Mouse (Mus musculus): ENCODE measurements at regions not wholly inside any gene's neighbourhood (a gene's known extent, or its start where the extent isn't known, plus 50 kb on each side); places are given as distances from the start of the nearest gene placed in this dataset.
"Not testable (repeated sequence)": the region's sequence is repeated elsewhere in the genome, so short reads cannot be mapped to it uniquely, and the experiment has no call there.

GRCm38 (mm10) chr16:29746245-29746644 is 167.1 kb downstream of the Opa1 start:
- 94% methylated on average over 4 of the region's 4 CpGs for WGBS
- Histone ChIP-seq H3K27me3 (ENCODE audit: control insufficient read depth, insufficient read depth, low read length) (no peaks in the 10 kb centered on the region; the same call in 1 of the 2 replicates), H3K4me3 (replicated peaks; ENCODE audit: insufficient read depth, low read depth, low read length) (no peak overlapping the region), H3K27ac (ENCODE audit: insufficient read depth, low read length) (no peak overlapping the region), H3K4me1 (ENCODE audit: control insufficient read depth, insufficient read depth, low read length) (no peaks in the 10 kb centered on the region)
- TF ChIP-seq CTCF (IDR thresholded peaks at IDR 0.05; ENCODE audit: borderline replicate concordance, insufficient read depth, low read depth, low read length) (no peak), POLR2A (IDR thresholded peaks at IDR 0.05; ENCODE audit: borderline replicate concordance, insufficient read depth, low read length) (no peak)
- DNase-seq: no peak

DNA sequence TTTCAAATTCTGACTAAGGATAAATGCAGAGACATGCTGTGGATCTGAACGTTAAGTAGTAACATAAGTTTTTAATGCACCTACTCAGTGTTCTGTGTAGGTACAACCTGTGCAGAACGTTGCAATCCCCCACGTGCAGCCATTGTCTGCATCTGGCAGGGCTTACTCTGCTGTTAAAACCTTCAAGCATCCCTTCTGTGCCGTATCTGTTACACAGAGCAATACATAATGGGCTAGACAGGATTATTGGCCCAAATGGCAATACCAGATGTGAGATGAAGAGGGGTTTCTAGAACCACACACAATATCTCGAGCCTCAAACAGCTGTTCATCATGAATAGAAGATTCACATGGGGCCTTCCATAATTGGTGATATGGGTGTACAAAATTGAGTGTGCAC is 170.0 kb downstream of the Opa1 start:
- H3K4me3 ChIP-seq (replicated peaks; ENCODE audit: insufficient read depth, low read depth, low read length): no peak overlapping the region
- H3K27me3 ChIP-seq (ENCODE audit: control insufficient read depth, insufficient read depth, low read length): no peaks in the 10 kb centered on the region
- H3K4me1 ChIP-seq (ENCODE audit: control insufficient read depth, insufficient read depth, low read length): no peaks in the 10 kb centered on the region
- TF ChIP-seq POLR2A (IDR thresholded peaks at IDR 0.05; ENCODE audit: borderline replicate concordance, insufficient read depth, low read length) (no peak), CTCF (IDR thresholded peaks at IDR 0.05; ENCODE audit: borderline replicate concordance, insufficient read depth, low read depth, low read length) (no peak)
- no peak for DNase-seq
- 84% methylated on average over 5 of the region's 5 CpGs for WGBS
- no peak overlapping the region for H3K27ac ChIP-seq (ENCODE audit: insufficient read depth, low read length)

DNA sequence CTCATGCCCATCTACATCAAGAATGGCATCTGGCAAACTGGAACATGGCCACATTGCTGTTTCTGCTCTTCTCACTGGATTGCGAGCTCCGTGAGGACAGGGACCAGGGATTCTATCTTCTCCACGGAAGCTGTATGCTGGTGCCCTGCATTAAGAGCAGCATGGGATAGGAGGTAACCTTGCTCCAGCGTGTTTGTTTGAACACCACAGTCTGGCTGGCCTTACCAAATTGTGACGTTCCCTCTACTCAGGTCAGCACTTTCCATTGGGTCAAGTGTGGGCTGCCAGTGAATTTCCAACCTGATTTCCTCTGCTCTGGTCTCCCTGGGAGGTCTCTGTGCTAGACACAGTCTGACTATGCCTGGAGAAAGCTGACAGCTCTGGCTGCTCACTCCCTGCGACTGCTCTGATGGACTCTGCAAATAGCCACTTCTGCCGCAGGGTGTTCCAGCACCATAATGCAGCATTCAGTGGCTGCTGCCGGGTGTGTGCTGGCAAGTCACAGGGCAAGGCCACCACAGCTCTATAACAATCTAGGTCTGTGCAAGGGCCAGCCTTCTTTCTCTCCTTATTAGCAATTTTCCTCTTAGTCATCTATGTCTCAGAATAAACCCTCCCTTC is 175.6 kb downstream of the Opa1 start:
- Histone ChIP-seq H3K4me3 (replicated peaks; ENCODE audit: insufficient read depth, low read depth, low read length) (no peak overlapping the region), H3K4me1 (ENCODE audit: control insufficient read depth, insufficient read depth, low read length) (no peaks in the 10 kb centered on the region), H3K27ac (ENCODE audit: insufficient read depth, low read length) (no peak overlapping the region), H3K27me3 (ENCODE audit: control insufficient read depth, insufficient read depth, low read length) (no peaks in the 10 kb centered on the region)
- WGBS: 28% methylated on average over 8 of the region's 8 CpGs
- TF ChIP-seq CTCF (IDR thresholded peaks at IDR 0.05; ENCODE audit: borderline replicate concordance, insufficient read depth, low read depth, low read length) (no peak), POLR2A (IDR thresholded peaks at IDR 0.05; ENCODE audit: borderline replicate concordance, insufficient read depth, low read length) (no peak)
- DNase-seq: peak in 1 of 2 experiments; percentile 27

GRCm38 (mm10) chr16:29758246-29758645 is 179.1 kb downstream of the Opa1 start:
- Histone ChIP-seq H3K27ac (ENCODE audit: insufficient read depth, low read length) (no peak overlapping the region), H3K4me3 (replicated peaks; ENCODE audit: insufficient read depth, low read depth, low read length) (no peak overlapping the region), H3K4me1 (ENCODE audit: control insufficient read depth, insufficient read depth, low read length) (no peaks in the 10 kb centered on the region), H3K27me3 (ENCODE audit: control insufficient read depth, insufficient read depth, low read length) (no peaks in the 10 kb centered on the region; the same call in 1 of the 2 replicates)
- no peak for DNase-seq
- TF ChIP-seq POLR2A (IDR thresholded peaks at IDR 0.05; ENCODE audit: borderline replicate concordance, insufficient read depth, low read length): no peak
- no peak for TF ChIP-seq CTCF (IDR thresholded peaks at IDR 0.05; ENCODE audit: borderline replicate concordance, insufficient read depth, low read depth, low read length)
- WGBS: 57% methylated on average over 3 of the region's 3 CpGs

DNA sequence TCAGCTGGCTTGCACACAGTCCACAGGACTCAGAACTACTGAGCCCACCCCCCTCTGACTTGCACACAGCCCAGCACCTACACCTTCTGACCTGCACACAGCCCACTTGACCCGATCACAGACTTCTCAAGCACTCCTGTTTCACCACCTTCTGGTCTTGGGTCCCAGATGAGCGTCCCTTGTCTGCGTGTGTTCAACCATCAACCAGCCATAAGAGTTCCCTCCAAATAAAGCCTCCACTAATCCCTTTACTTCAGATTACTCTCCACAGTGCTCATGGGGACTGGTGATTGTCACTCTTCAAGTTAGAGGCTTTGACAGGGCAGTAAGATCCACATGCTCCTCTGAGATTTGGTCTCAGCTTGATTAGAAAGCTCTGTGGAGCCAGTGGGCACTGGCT is 180.3 kb downstream of the Opa1 start:
- H3K27ac ChIP-seq (ENCODE audit: insufficient read depth, low read length): no peak overlapping the region
- WGBS: 100% methylated on average over 3 of the region's 3 CpGs
- H3K4me3 ChIP-seq (replicated peaks; ENCODE audit: insufficient read depth, low read depth, low read length): no peak overlapping the region
- H3K27me3 ChIP-seq (ENCODE audit: control insufficient read depth, insufficient read depth, low read length): no peaks in the 10 kb centered on the region; the same call in 1 of the 2 replicates
- no peak for DNase-seq
- TF ChIP-seq CTCF (IDR thresholded peaks at IDR 0.05; ENCODE audit: borderline replicate concordance, insufficient read depth, low read depth, low read length): no peak
- no peak for TF ChIP-seq POLR2A (IDR thresholded peaks at IDR 0.05; ENCODE audit: borderline replicate concordance, insufficient read depth, low read length)
- no peaks in the 10 kb centered on the region for H3K4me1 ChIP-seq (ENCODE audit: control insufficient read depth, insufficient read depth, low read length)

GRCm38 (mm10) chr16:29760627-29761026 is 181.5 kb downstream of the Opa1 start:
- 95% methylated on average over 4 of the region's 4 CpGs for WGBS
- DNase-seq: no peak
- TF ChIP-seq CTCF (IDR thresholded peaks at IDR 0.05; ENCODE audit: borderline replicate concordance, insufficient read depth, low read depth, low read length) (no peak), POLR2A (IDR thresholded peaks at IDR 0.05; ENCODE audit: borderline replicate concordance, insufficient read depth, low read length) (no peak)

GRCm38 (mm10) chr16:29761779-29762277 is 182.7 kb downstream of the Opa1 start:
- Histone ChIP-seq H3K27me3 (ENCODE audit: control insufficient read depth, insufficient read depth, low read length) (no peaks in the 10 kb centered on the region; the same call in 1 of the 2 replicates), H3K27ac (ENCODE audit: insufficient read depth, low read length) (no peak overlapping the region), H3K4me3 (replicated peaks; ENCODE audit: insufficient read depth, low read depth, low read length) (no peak overlapping the region), H3K4me1 (ENCODE audit: control insufficient read depth, insufficient read depth, low read length) (no peaks in the 10 kb centered on the region)
- no peak for TF ChIP-seq POLR2A (IDR thresholded peaks at IDR 0.05; ENCODE audit: borderline replicate concordance, insufficient read depth, low read length)
- TF ChIP-seq CTCF (IDR thresholded peaks at IDR 0.05; ENCODE audit: borderline replicate concordance, insufficient read depth, low read depth, low read length): no peak
- WGBS: 26% methylated on average over 6 of the region's 6 CpGs
- DNase-seq: no peak

More at GRCm38 (mm10) chr16:29760627-29761026, 181.5 kb downstream of the Opa1 start:
- Histone ChIP-seq H3K27ac (ENCODE audit: insufficient read depth, low read length) (no peak overlapping the region), H3K4me1 (ENCODE audit: control insufficient read depth, insufficient read depth, low read length) (no peaks in the 10 kb centered on the region), H3K27me3 (ENCODE audit: control insufficient read depth, insufficient read depth, low read length) (no peaks in the 10 kb centered on the region; the same call in 1 of the 2 replicates), H3K4me3 (replicated peaks; ENCODE audit: insufficient read depth, low read depth, low read length) (no peak overlapping the region)

DNA sequence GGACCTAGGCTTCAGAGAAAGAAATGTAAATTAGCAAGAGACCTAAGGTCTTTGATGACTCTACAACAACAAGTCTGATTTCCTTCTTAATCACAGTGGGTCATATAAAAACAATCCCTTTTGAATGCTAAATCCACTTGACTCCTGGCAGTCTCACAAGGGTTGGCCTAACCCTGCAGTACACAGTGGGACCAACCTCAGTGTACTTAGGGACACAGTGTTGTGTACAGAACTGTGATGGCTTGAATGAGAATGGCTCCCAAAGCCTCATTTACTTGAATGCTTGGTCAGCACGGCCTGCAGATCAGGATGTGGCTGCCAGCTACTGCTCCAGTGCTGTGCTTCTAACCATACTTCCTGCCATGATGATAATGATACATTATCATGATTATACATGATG is 185.2 kb downstream of the Opa1 start:
- no peaks in the 10 kb centered on the region for H3K4me1 ChIP-seq (ENCODE audit: control insufficient read depth, insufficient read depth, low read length)
- H3K4me3 ChIP-seq (replicated peaks; ENCODE audit: insufficient read depth, low read depth, low read length): no peak overlapping the region
- no peaks in the 10 kb centered on the region; the same call in 1 of the 2 replicates for H3K27me3 ChIP-seq (ENCODE audit: control insufficient read depth, insufficient read depth, low read length)
- 77% methylated on average over 1 of the region's 1 CpGs for WGBS
- H3K27ac ChIP-seq (ENCODE audit: insufficient read depth, low read length): no peak overlapping the region
- DNase-seq: no peak
- TF ChIP-seq POLR2A (IDR thresholded peaks at IDR 0.05; ENCODE audit: borderline replicate concordance, insufficient read depth, low read length) (no peak), CTCF (IDR thresholded peaks at IDR 0.05; ENCODE audit: borderline replicate concordance, insufficient read depth, low read depth, low read length) (no peak)

DNA sequence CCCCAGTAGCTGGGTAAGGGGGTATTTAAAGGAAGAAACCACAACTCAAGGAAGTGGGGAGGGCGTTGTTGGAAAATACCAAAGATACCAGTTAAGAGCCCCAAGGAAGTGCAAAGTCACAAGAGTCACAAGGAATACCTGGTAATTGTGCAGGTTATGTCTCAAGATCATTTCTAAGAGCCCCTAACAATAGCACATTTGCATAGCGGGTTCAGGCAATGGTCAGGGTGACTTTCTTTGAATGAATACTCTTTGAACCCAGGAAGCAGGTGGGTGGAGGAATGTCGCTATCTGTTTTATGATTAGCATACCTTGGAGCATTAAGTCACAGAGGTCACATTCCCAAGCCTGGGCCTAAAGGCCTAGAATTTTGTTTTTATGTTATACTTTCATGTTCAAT is 186.7 kb downstream of the Opa1 start:
- not testable (repeated sequence) for DNase-seq; H3K4me1 ChIP-seq (ENCODE audit: control insufficient read depth, insufficient read depth, low read length); H3K4me3 ChIP-seq (replicated peaks; ENCODE audit: insufficient read depth, low read depth, low read length); H3K27ac ChIP-seq (ENCODE audit: insufficient read depth, low read length); H3K27me3 ChIP-seq (ENCODE audit: control insufficient read depth, insufficient read depth, low read length)
- 98% methylated on average over 3 of the region's 3 CpGs for WGBS

All from cerebellum, adult 2 months (tissue).